Comparison of ENCODE assay signal across 9 mouse cellular contexts in the genomic region with DNA sequence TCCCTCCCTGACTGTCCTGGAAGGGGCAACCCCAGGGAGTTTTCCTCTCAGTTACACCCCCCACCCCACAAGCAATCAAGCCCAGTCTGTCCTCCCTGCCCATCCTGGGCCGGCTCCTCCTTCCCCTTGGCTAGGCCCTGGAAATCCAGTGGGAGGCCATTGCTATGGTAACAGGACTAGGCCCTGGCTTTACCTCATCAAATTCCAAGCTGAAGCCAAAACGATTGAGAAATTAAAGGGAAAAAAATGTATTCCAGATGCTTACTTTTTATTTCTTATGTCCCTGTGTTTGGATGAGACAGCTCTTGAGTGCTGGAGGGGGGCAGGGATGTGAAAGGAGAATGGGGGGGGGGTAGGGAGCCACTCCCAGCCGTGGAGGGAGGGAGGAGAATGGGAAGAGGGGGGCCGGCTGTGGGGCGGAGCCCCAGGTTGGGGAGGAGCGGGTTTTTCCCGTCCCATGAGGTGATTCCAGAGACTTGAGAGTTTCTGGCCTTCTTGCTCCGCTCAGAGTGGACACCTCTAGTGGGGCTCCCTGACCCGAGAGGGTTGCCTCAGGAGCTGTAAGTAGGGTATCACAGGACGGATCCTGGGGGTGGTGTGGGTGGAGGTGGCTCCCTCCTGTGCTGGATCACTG. TPM values are rescaled to one million over a fixed set of nuclear protein-coding genes. Genes with fewer than 3 reads are reported as not detected.
A peak's percentile ranks its signal among the peaks of the same experiment; 100 is the strongest.
DNase-seq lines count a peak whose midpoint lies in the region; ATAC-seq and TF ChIP-seq lines count a peak whose summit lies in the region.
"Had no signal": no experiment of that assay in that cellular context is flagged by ENCODE, and none has a peak within 500 bp of the region (broad histone marks: within the 10 kb centered on the region; RNA-seq: fewer than 3 reads in every experiment).

No protein-coding gene starts in this region.

- H3K9ac ChIP-seq in forebrain, embryonic 12.5 days = 0 out of 2 replicates have a peak overlapping the region, but pooled peaks have one; percentile 29
- H3K9ac ChIP-seq in heart, postnatal 0 days (replicated peaks; ENCODE audit: low read depth, low read length) = peak overlapping the region; percentile 28
- peak overlapping the region; percentile 30 for H3K9ac ChIP-seq in lung, embryonic 14.5 days

- TF ChIP-seq CTCF in heart, postnatal 0 days (IDR thresholded peaks at IDR 0.05; ENCODE audit: low read depth) = no peak
- no peak for TF ChIP-seq CTCF in lung, embryonic 14.5 days (IDR thresholded peaks at IDR 0.05; ENCODE audit: low read depth)

- peaks cover 57% of the 10 kb centered on the region for H3K36me3 ChIP-seq in forebrain, embryonic 12.5 days (replicated peaks)
- H3K36me3 ChIP-seq in heart, postnatal 0 days (replicated peaks; ENCODE audit: control insufficient read depth, insufficient read depth, low read length) = peaks cover 36% of the 10 kb centered on the region
- H3K36me3 ChIP-seq in lung, embryonic 14.5 days (ENCODE audit: insufficient read depth) = peaks cover 53% of the 10 kb centered on the region

- 11% methylated on average over 10 of the region's 10 CpGs for WGBS in forebrain, embryonic 12.5 days
- 30% methylated on average over 10 of the region's 10 CpGs for WGBS in heart, postnatal 0 days
- WGBS in lung, embryonic 14.5 days = 6% methylated on average over 10 of the region's 10 CpGs

- peaks cover 37% of the 10 kb centered on the region for H3K4me1 ChIP-seq in forebrain, embryonic 12.5 days
- peaks cover 5% of the 10 kb centered on the region; the same call in 1 of the 2 replicates for H3K4me1 ChIP-seq in heart, postnatal 0 days (ENCODE audit: control insufficient read depth, insufficient read depth)
- peaks cover 9% of the 10 kb centered on the region for H3K4me1 ChIP-seq in lung, embryonic 14.5 days (ENCODE audit: insufficient read depth)

- no peak for TF ChIP-seq EP300 in heart, postnatal 0 days (IDR thresholded peaks at IDR 0.05; ENCODE audit: low read depth)

- H3K9me3 ChIP-seq in forebrain, embryonic 12.5 days = no peaks in the 10 kb centered on the region
- no peaks in the 10 kb centered on the region for H3K9me3 ChIP-seq in heart, postnatal 0 days (replicated peaks; ENCODE audit: control insufficient read depth, low read length)
- H3K9me3 ChIP-seq in lung, embryonic 14.5 days (ENCODE audit: low read depth, low read length) = no peaks in the 10 kb centered on the region

- H3K27ac ChIP-seq in forebrain, embryonic 12.5 days = peak overlapping the region; percentile 36; the same call in 1 of the 2 replicates
- H3K27ac ChIP-seq in heart, postnatal 0 days (ENCODE audit: low read depth) = peak overlapping the region; percentile 82
- peak overlapping the region; percentile 91 for H3K27ac ChIP-seq in lung, embryonic 14.5 days (ENCODE audit: low read depth)

- H3K4me3 ChIP-seq in forebrain, embryonic 12.5 days (replicated peaks) = peak overlapping the region; percentile 25
- peak overlapping the region; percentile 50 for H3K4me3 ChIP-seq in heart, postnatal 0 days (ENCODE audit: low read depth, low read length)
- H3K4me3 ChIP-seq in lung, embryonic 14.5 days (ENCODE audit: low read depth, low read length) = peak overlapping the region; percentile 33

- no peaks in the 10 kb centered on the region for H3K27me3 ChIP-seq in forebrain, embryonic 12.5 days
- H3K27me3 ChIP-seq in heart, postnatal 0 days (ENCODE audit: control insufficient read depth, insufficient read depth, low read length) = no peaks in the 10 kb centered on the region
- H3K27me3 ChIP-seq in lung, embryonic 14.5 days (ENCODE audit: insufficient read depth, low read length) = no peaks in the 10 kb centered on the region

- DNase-seq in right cerebral cortex, adult 18-20 months = peak; percentile 61
- no peak for DNase-seq in right cerebral cortex, postnatal 4 days
- DNase-seq in heart, postnatal 0 days (ENCODE audit: low spot score) = peak; percentile 77
- peak; percentile 68 to 79 for DNase-seq in kidney, postnatal 25 days
- DNase-seq in lung, embryonic 14.5 days = peak; percentile 90
- DNase-seq in ovary, postnatal 14 days (ENCODE audit: low spot score) = peak; percentile 65

- peak overlapping the region; percentile 70 for H3K4me2 ChIP-seq in forebrain, embryonic 12.5 days
- peak overlapping the region; percentile 96 for H3K4me2 ChIP-seq in heart, postnatal 0 days (ENCODE audit: low read depth, low read length)
- peak overlapping the region; percentile 61 for H3K4me2 ChIP-seq in lung, embryonic 14.5 days

- peak; percentile 31; the same call in 1 of the 2 replicates for ATAC-seq in forebrain, embryonic 12.5 days (ENCODE audit: low FRiP score)
- peak; percentile 21 for ATAC-seq in heart, postnatal 0 days (ENCODE audit: insufficient read depth, low read depth)
- peak; percentile 55 for ATAC-seq in lung, embryonic 14.5 days (ENCODE audit: insufficient read depth)
- no peak for ATAC-seq in erythroblast, adult 5-6 weeks (replicated peaks; ENCODE audit: low FRiP score, poor library complexity, severe bottlenecking)

RNA-seq across cellular contexts. Expression of gene Tnks1bp1, which starts 2.3 kb away (rescaled TPM):
- 38.3 and 39.7 TPM in 2 replicates for polyA plus RNA-seq in forebrain, embryonic 12.5 days (2016; fragmentation: Nextera tagmentation; extraction: Ambion mirVana)
- total RNA-seq in heart, postnatal 0 days (2014; rRNA removed; ENCODE audit: low replicate concordance) = 40.5 and 69.5 TPM in 2 replicates
- 15.4 and 17.7 TPM in 2 replicates for polyA plus RNA-seq in heart, postnatal 0 days (2015; fragmentation: Nextera tagmentation; extraction: Ambion mirVana)
- 10.6 and 13.7 TPM in 2 replicates for polyA plus RNA-seq in lung, embryonic 14.5 days (2014; fragmentation: Nextera tagmentation; extraction: Ambion mirVana)
- total RNA-seq in erythroblast, adult 5-6 weeks (2015; ENCODE audit: low replicate concordance) = not detected in 2 replicates
- total RNA-seq in erythroblast, adult 5-6 weeks (2017; ENCODE audit: low replicate concordance) = 1.2 and 1.5 TPM in 2 replicates

RNA-seq across cellular contexts. Expression of gene P2rx3, which starts 12.9 kb away (rescaled TPM):
- 1.4 and 1.6 TPM in 2 replicates for polyA plus RNA-seq in forebrain, embryonic 12.5 days (2016; fragmentation: Nextera tagmentation; extraction: Ambion mirVana)
- not detected in 2 replicates for total RNA-seq in heart, postnatal 0 days (2014; rRNA removed; ENCODE audit: low replicate concordance)
- polyA plus RNA-seq in heart, postnatal 0 days (2015; fragmentation: Nextera tagmentation; extraction: Ambion mirVana) = 0.21 and 0.23 TPM in 2 replicates
- 0.43 and 0.77 TPM in 2 replicates for polyA plus RNA-seq in lung, embryonic 14.5 days (2014; fragmentation: Nextera tagmentation; extraction: Ambion mirVana)
- total RNA-seq in erythroblast, adult 5-6 weeks (2015; ENCODE audit: low replicate concordance) = not detected in 2 replicates
- not detected in 2 replicates for total RNA-seq in erythroblast, adult 5-6 weeks (2017; ENCODE audit: low replicate concordance)
- total RNA-seq: hematopoietic stem cell, adult 5-6 weeks had no signal

RNA-seq across cellular contexts. Expression of gene Ssrp1, which starts 13.1 kb away (rescaled TPM):
- 309 and 322 TPM in 2 replicates for polyA plus RNA-seq in forebrain, embryonic 12.5 days (2016; fragmentation: Nextera tagmentation; extraction: Ambion mirVana)
- total RNA-seq in heart, postnatal 0 days (2014; rRNA removed; ENCODE audit: low replicate concordance) = 106 and 115 TPM in 2 replicates
- 60.3 and 63.7 TPM in 2 replicates for polyA plus RNA-seq in heart, postnatal 0 days (2015; fragmentation: Nextera tagmentation; extraction: Ambion mirVana)
- 346 and 352 TPM in 2 replicates for polyA plus RNA-seq in lung, embryonic 14.5 days (2014; fragmentation: Nextera tagmentation; extraction: Ambion mirVana)
- total RNA-seq in erythroblast, adult 5-6 weeks (2015; ENCODE audit: low replicate concordance) = 54.8 and 61.9 TPM in 2 replicates
- total RNA-seq in erythroblast, adult 5-6 weeks (2017; ENCODE audit: low replicate concordance) = 111 and 113 TPM in 2 replicates

Comparison
In these comparisons a context has a peak if more than half of its experiments do, and no peak if none do; other contexts are left out.
1. H3K27ac ChIP-seq: peak in every context shown above with its lines; median percentile 91 in lung, embryonic 14.5 days; 82 in heart, postnatal 0 days; 36 in forebrain, embryonic 12.5 days.